Mouse (Mus musculus) left cerebral cortex, adult 18-20 months (tissue): ENCODE measurements around the gene Vmn1r7. TPM values are rescaled to one million over a fixed set of nuclear protein-coding genes. Genes with fewer than 3 reads are reported as not detected.
"Not testable (repeated sequence)": the region's sequence is repeated elsewhere in the genome, so short reads cannot be mapped to it uniquely, and the experiment has no call there.

Experiments
- DNase-seq, 2 experiments: peaks; one replicate each; pipeline ENCODE4 v3.0.0; 2021 to 2022; ENCODE audit warnings: low spot score in 2 of 2, mixed read lengths in 1 of 2
- long read RNA-seq, 2 experiments: library from polyadenylated mRNA; stranded (forward); transcript quantifications; one replicate each; pipeline ENCODE4 v2.0.0; 2021
- total RNA-seq, 2 experiments: library from RNA; stranded (reverse); gene quantifications; 2 replicates each; pipeline ENCODE4 v1.2.3; 2021

Gene Vmn1r7
- not detected for total RNA-seq
- long read RNA-seq, experiment 1: 0 reads
- long read RNA-seq, experiment 2: 0 reads

DNA sequence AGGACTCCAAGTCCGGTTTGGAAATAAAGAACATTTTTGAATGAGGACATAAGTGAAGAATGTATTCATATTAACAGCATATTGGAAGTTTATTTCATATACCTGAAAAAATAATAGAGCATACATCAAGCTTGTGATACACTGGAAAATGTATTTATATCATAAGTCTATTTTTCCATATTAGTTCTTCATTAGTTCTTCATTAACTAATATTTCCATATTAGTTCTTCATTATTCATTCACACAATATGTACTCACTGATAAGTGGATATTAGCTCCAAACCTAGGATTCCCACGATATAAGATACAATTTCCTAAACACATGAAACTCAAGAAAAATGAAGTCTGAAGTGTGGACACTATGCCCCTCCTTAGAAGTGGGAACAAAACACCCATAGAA, at the start of gene Vmn1r7:
TSS of gene Vmn1r7 (minus strand) at position 101 of the 400 bp plus-strand sequence.
- not testable (repeated sequence) for DNase-seq

DNA sequence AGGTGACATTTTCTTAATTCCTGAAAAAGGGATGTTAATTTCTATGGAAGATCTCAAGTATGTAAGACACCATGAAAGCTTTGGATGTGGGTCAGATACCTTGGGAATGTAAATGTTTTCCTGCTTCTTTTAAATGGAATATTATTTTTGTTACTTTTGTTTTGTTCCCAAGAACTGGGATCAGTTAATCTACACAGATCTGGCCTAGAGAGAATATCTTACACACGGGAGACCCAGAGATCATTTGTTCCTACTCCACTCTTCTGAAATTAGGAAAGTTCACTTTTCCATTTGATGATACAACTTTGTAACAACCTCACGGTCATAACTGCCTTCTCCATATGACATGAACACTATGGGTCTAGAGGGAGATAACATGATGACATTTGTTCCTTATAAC, 41.4 kb upstream of the Vmn1r7 start, which contains the start of gene Vmn1r9:
TSS of gene Vmn1r9 (plus strand) at position 301 of the 400 bp plus-strand sequence.
- DNase-seq: no peak

DNA sequence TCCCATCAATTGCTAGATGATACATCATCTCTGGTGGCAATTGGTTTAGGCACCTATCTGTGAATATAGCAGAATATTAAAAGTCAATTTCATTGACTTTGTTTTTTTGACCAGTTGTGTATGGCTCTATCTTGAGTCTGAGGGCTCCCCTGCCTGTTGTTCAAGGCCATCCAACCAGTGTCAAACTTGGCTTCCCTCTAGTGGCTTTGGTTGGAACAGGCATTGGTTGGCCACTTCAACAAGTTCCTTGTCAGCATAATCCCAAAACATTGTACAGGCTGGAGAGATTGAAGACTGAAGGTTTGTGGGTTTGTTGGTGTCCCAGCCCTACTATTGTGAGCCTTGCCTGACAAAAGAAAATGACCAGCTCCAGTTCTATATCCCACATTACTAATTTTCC, 38.6 kb upstream of the Vmn1r7 start:
- no peak for DNase-seq

DNA sequence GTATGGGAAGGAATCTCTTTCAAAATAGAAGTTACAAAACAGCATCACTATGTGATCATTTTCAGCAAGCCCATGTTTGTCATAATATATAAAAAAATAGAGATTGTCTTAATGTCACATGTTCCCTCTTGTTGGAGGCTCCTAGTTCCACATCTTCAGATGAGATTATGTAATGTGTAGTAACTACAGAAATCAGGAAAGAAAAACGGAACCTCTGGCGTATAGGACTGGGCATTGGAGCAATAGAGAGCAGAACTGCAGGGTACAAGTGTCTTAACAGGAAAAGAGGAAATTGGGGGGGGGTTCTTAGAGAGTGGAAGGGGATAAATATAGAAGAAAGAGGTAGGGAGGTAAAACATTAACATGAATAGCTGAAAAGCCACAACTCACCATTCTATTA, 9.6 kb upstream of the Vmn1r7 start:
- DNase-seq: no peak

DNA sequence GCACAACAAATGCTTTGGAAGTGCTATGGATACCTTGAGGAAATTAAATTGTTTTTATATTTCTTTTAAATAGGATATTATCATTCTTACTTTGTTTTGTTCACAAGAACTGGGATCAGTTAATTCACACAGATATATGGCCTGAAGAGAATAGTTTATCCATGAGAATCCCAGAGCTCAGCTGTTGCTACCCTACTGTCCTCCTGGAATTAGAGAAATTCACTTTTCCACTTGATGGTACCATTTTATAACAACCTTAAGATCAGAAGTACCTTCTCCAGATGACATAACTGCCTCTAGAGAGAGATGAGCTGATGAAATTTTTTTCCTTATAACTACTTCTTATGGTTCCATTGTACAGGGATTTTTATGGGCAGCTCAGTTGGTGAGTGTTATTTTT, 6.9 kb upstream of the Vmn1r7 start, which contains the start of gene Vmn1r8:
TSS of gene Vmn1r8 (plus strand) at position 301 of the 400 bp plus-strand sequence.
- no peak for DNase-seq

DNA sequence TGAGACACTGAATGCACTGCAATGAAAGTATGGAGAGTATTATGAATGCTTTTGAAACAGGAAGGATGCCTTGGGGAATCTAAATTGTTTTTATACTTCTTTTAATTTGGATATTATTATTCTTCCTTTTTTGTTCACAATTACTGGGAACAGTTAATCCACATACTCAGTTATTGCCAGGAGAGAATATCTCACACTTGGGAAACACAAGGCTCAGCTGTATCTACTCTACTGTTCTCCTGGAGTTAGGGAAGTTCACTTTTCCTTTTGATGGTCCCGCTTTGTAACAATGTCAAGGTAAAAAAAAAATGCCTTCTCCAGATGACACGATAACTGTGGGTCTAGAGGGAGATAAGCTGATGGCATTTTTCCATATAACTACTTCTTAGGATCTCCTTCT, 28.2 kb downstream of the Vmn1r7 start, which contains the start of gene Vmn1r6:
TSS of gene Vmn1r6 (plus strand) at position 301 of the 400 bp plus-strand sequence.
- no peak for DNase-seq

Other genes starting within 250 kb of the Vmn1r7 start
- 10 to 100 TPM; 67.3 to 71.7 TPM for gene Kbtbd2, start 227.5 kb downstream of the Vmn1r7 start, total RNA-seq
- 10 to 100 TPM; 26.8 to 31.4 TPM for gene Fkbp9, start 193.3 kb downstream of the Vmn1r7 start, total RNA-seq
- gene Nt5c3, start 101.4 kb downstream of the Vmn1r7 start, total RNA-seq: 10 to 100 TPM; 57.1 to 60.8 TPM
- gene Vmn1r4, start 101.3 kb downstream of the Vmn1r7 start, total RNA-seq: under 1 TPM; 0.16 to 0.42 TPM
- not detected for gene Vmn1r5, start 55.1 kb downstream of the Vmn1r7 start, total RNA-seq
- gene Vmn1r6, start 28.1 kb downstream of the Vmn1r7 start, total RNA-seq: not detected
- gene Vmn1r8, start 7.0 kb upstream of the Vmn1r7 start, total RNA-seq: not detected
- gene Vmn1r9, start 41.5 kb upstream of the Vmn1r7 start, total RNA-seq: not detected
- not detected for gene Vmn1r10, start 84.1 kb upstream of the Vmn1r7 start, total RNA-seq
- gene Vmn1r11, start 108.1 kb upstream of the Vmn1r7 start, total RNA-seq: not detected
- gene Vmn1r12, start 131.6 kb upstream of the Vmn1r7 start, total RNA-seq: not detected
- not detected for gene Vmn1r13, start 178.0 kb upstream of the Vmn1r7 start, total RNA-seq
- not detected for gene Vmn1r14, start 206.4 kb upstream of the Vmn1r7 start, total RNA-seq
- not detected for gene Vmn1r15, start 232.6 kb upstream of the Vmn1r7 start, total RNA-seq